Mouse (Mus musculus): Measurements from ENCODE around the gene Rbbp7. TPM values are rescaled to one million over a fixed set of nuclear protein-coding genes. Genes with fewer than 3 reads are reported as not detected.

Rbbp7 gene
- total RNA-seq (2014; rRNA removed) (64.0 and 66.7 TPM in 2 replicates), polyA plus RNA-seq (2012; rRNA removed) (23.5 and 25.4 TPM in 2 replicates)

DNA sequence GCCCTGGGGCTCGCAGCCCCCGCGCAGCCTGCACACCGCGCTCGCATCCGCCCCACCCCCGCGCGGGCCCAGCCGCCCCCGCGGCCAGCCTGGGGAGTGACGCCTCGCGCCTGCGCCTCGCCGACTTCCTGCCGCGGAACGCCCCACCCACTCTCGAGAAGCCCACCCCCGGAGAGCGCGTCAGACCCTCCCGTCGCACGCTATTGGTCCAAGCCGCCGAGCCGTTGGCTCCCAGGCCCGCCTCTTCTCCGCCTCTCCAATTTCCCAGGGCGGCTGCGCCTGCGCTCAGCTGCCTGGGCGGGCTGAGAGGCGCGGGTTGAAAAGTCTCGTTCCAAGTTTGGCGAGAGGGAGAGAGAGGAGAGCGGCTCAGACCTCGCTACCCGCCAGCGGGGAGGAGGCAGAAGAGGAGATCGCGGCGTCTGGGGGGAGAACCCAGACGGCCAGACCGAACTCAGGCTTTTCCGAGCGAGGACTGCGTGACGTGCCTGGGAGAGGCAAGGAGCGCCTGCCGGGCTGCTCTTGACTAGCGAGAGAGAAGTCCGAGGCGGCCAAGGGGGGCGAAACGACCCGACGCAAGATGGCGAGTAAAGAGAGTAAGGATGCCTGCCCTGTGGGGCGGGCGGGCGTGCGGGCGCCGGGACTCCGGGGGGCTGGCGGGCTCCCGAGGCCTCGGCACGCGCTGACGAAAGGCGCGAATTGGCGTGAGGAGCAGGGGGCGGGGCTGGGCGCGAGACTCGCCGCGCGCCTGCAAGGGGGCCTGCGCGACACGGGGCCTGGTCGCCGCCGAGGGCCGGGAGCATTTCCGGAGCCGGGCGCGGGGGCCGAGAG, at the start of gene Rbbp7:
Gene Rbbp7, plus strand, starts transcription at position 288 of the 828 bp plus-strand sequence.
- H3K27ac ChIP-seq (replicated peaks; ENCODE audit: insufficient read depth, low read depth, low read length): peak within 1 kb of the TSS; percentile 83
- H3K4me1 ChIP-seq (ENCODE audit: control insufficient read depth, insufficient read depth, low read length): peaks cover 5% of the 10 kb centered on the region
- H3K4me3 ChIP-seq (ENCODE audit: insufficient read depth, low read depth, low read length): peak within 1 kb of the TSS; percentile 97
- H3K36me3 ChIP-seq (ENCODE audit: control insufficient read depth, insufficient read depth, low read length): no peaks in the 10 kb centered on the region; the same call in 1 of the 2 replicates
- 3% methylated on average over 62 of the region's 100 CpGs for WGBS
- no peaks in the 10 kb centered on the region for H3K27me3 ChIP-seq (ENCODE audit: control insufficient read depth, insufficient read depth, low read length)
- peak within 1 kb of the TSS; percentile 89 for H3K9ac ChIP-seq (ENCODE audit: low read depth, low read length)
- DNase-seq (ENCODE audit: extremely low read depth, low read depth, low spot score): peak; percentile 72
- no peak for TF ChIP-seq CTCF (IDR thresholded peaks at IDR 0.05; ENCODE audit: low read depth, low read length)
- TF ChIP-seq POLR2A (IDR thresholded peaks at IDR 0.05; ENCODE audit: extremely low read depth, insufficient read depth, low read length): peak; percentile 86
- peaks cover 7% of the 10 kb centered on the region for H3K79me2 ChIP-seq (ENCODE audit: control insufficient read depth, insufficient read depth, low read length)

DNA sequence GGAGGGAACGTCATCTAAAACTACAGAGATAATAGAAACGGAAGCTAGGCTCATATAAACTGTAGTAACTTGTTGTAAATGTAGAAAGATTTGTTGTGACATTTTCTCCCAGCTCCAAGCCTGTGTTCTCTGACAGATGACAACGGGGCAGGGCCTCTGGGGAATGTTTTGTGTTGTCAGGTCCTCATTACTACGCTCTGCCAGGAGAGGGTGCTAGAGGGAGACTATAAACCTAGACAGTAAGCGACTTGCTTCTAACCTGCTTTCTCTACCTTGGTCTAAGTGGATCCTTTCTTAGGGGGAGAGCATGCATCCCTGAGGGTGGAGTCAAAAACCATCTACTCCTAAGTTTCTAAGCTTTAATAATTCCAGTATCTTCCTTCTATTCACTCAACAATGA, 42.4 kb upstream of the Rbbp7 start:
- TF ChIP-seq POLR2A (IDR thresholded peaks at IDR 0.05; ENCODE audit: extremely low read depth, insufficient read depth, low read length) (no peak), CTCF (IDR thresholded peaks at IDR 0.05; ENCODE audit: low read depth, low read length) (peak; percentile 32; the same call in 1 of the 2 replicates)
- DNase-seq (ENCODE audit: extremely low read depth, low read depth, low spot score): peak; percentile 46
- H3K27ac ChIP-seq (replicated peaks; ENCODE audit: insufficient read depth, low read depth, low read length): no peak overlapping the region
- H3K4me1 ChIP-seq (ENCODE audit: control insufficient read depth, insufficient read depth, low read length): no peaks in the 10 kb centered on the region
- no peaks in the 10 kb centered on the region for H3K36me3 ChIP-seq (ENCODE audit: control insufficient read depth, insufficient read depth, low read length)
- no peaks in the 10 kb centered on the region for H3K27me3 ChIP-seq (ENCODE audit: control insufficient read depth, insufficient read depth, low read length)
- no peaks in the 10 kb centered on the region for H3K79me2 ChIP-seq (ENCODE audit: control insufficient read depth, insufficient read depth, low read length)
- 20% methylated on average over 5 of the region's 5 CpGs for WGBS
- no peak overlapping the region for H3K4me3 ChIP-seq (ENCODE audit: insufficient read depth, low read depth, low read length)
- no peak overlapping the region for H3K9ac ChIP-seq (ENCODE audit: low read depth, low read length)

DNA sequence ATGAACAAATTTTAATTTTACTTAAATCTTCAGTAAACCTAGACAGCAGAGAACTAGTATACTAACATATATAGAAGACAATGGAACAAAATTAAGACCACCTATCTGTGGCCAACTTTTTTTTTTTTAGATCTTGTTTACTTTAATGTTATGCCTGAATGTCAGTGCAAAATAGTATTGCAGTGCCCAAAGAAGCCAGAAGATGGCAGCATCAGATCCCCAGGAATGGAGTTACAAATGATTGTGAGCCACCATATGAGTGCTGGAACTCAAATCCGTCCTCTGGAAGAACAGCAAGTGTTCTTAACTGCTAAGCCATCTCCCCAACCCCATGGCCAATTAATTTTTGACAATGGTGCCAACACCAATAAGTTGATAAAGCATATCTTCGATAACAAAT, 40.6 kb upstream of the Rbbp7 start:
- no peak overlapping the region for H3K4me3 ChIP-seq (ENCODE audit: insufficient read depth, low read depth, low read length)
- H3K36me3 ChIP-seq (ENCODE audit: control insufficient read depth, insufficient read depth, low read length): no peaks in the 10 kb centered on the region
- H3K27ac ChIP-seq (replicated peaks; ENCODE audit: insufficient read depth, low read depth, low read length): no peak overlapping the region
- no peaks in the 10 kb centered on the region for H3K4me1 ChIP-seq (ENCODE audit: control insufficient read depth, insufficient read depth, low read length)
- DNase-seq (ENCODE audit: extremely low read depth, low read depth, low spot score): peak; percentile 34
- TF ChIP-seq CTCF (IDR thresholded peaks at IDR 0.05; ENCODE audit: low read depth, low read length): no peak
- TF ChIP-seq POLR2A (IDR thresholded peaks at IDR 0.05; ENCODE audit: extremely low read depth, insufficient read depth, low read length): no peak
- no peaks in the 10 kb centered on the region for H3K27me3 ChIP-seq (ENCODE audit: control insufficient read depth, insufficient read depth, low read length)
- no peaks in the 10 kb centered on the region for H3K79me2 ChIP-seq (ENCODE audit: control insufficient read depth, insufficient read depth, low read length)
- H3K9ac ChIP-seq (ENCODE audit: low read depth, low read length): no peak overlapping the region
- 47% methylated on average over 2 of the region's 2 CpGs for WGBS

- no peak for DNase-seq (ENCODE audit: extremely low read depth, low read depth, low spot score)
- WGBS: 30% methylated on average over 13 of the region's 13 CpGs
- Histone ChIP-seq H3K27ac (replicated peaks; ENCODE audit: insufficient read depth, low read depth, low read length) (no peak overlapping the region), H3K36me3 (ENCODE audit: control insufficient read depth, insufficient read depth, low read length) (no peaks in the 10 kb centered on the region), H3K4me1 (ENCODE audit: control insufficient read depth, insufficient read depth, low read length) (no peaks in the 10 kb centered on the region), H3K79me2 (ENCODE audit: control insufficient read depth, insufficient read depth, low read length) (no peaks in the 10 kb centered on the region), H3K4me3 (ENCODE audit: insufficient read depth, low read depth, low read length) (no peak overlapping the region), H3K27me3 (ENCODE audit: control insufficient read depth, insufficient read depth, low read length) (no peaks in the 10 kb centered on the region), H3K9ac (ENCODE audit: low read depth, low read length) (no peak overlapping the region)
- TF ChIP-seq CTCF (IDR thresholded peaks at IDR 0.05; ENCODE audit: low read depth, low read length) (no peak), POLR2A (IDR thresholded peaks at IDR 0.05; ENCODE audit: extremely low read depth, insufficient read depth, low read length) (no peak)
Observed at GRCm38 (mm10) chrX:162727367-162727777, 32.8 kb upstream of the Rbbp7 start.

DNA sequence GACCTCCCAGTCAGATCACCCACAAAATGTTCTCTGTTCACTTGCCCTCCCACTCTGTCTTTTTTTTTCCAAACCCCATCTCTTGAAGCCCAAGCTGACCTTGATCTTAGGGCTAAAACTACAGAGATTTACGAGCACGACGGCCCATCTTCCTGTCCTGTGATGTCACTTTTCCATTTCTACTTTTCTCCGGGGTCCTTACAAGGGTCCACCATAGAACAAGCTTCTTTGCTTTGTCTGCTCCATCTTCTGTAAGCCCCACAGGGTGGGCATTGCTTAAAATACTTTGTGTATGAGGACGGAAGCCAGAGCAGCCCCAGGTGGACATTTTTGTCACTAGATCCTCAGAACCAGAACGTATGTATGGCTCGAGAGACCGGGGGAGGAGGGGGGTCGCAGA, 32.4 kb upstream of the Rbbp7 start:
- Histone ChIP-seq H3K36me3 (ENCODE audit: control insufficient read depth, insufficient read depth, low read length) (no peaks in the 10 kb centered on the region), H3K27ac (replicated peaks; ENCODE audit: insufficient read depth, low read depth, low read length) (no peak overlapping the region), H3K27me3 (ENCODE audit: control insufficient read depth, insufficient read depth, low read length) (no peaks in the 10 kb centered on the region), H3K9ac (ENCODE audit: low read depth, low read length) (no peak overlapping the region), H3K79me2 (ENCODE audit: control insufficient read depth, insufficient read depth, low read length) (no peaks in the 10 kb centered on the region), H3K4me3 (ENCODE audit: insufficient read depth, low read depth, low read length) (no peak overlapping the region), H3K4me1 (ENCODE audit: control insufficient read depth, insufficient read depth, low read length) (no peaks in the 10 kb centered on the region)
- no peak for DNase-seq (ENCODE audit: extremely low read depth, low read depth, low spot score)
- TF ChIP-seq POLR2A (IDR thresholded peaks at IDR 0.05; ENCODE audit: extremely low read depth, insufficient read depth, low read length): no peak
- no peak for TF ChIP-seq CTCF (IDR thresholded peaks at IDR 0.05; ENCODE audit: low read depth, low read length)
- WGBS: 51% methylated on average over 7 of the region's 9 CpGs

- Histone ChIP-seq H3K4me1 (ENCODE audit: control insufficient read depth, insufficient read depth, low read length) (no peaks in the 10 kb centered on the region), H3K4me3 (ENCODE audit: insufficient read depth, low read depth, low read length) (no peak overlapping the region), H3K27me3 (ENCODE audit: control insufficient read depth, insufficient read depth, low read length) (no peaks in the 10 kb centered on the region), H3K36me3 (ENCODE audit: control insufficient read depth, insufficient read depth, low read length) (no peaks in the 10 kb centered on the region), H3K79me2 (ENCODE audit: control insufficient read depth, insufficient read depth, low read length) (no peaks in the 10 kb centered on the region), H3K27ac (replicated peaks; ENCODE audit: insufficient read depth, low read depth, low read length) (no peak overlapping the region), H3K9ac (ENCODE audit: low read depth, low read length) (no peak overlapping the region)
- WGBS: 67% methylated on average over 7 of the region's 7 CpGs
- DNase-seq (ENCODE audit: extremely low read depth, low read depth, low spot score): no peak
- TF ChIP-seq CTCF (IDR thresholded peaks at IDR 0.05; ENCODE audit: low read depth, low read length): no peak
- TF ChIP-seq POLR2A (IDR thresholded peaks at IDR 0.05; ENCODE audit: extremely low read depth, insufficient read depth, low read length): no peak
Observed at GRCm38 (mm10) chrX:162728228-162728627, 32.0 kb upstream of the Rbbp7 start.
